Mouse (Mus musculus): ENCODE measurements around the gene Clec12b.

DNA sequence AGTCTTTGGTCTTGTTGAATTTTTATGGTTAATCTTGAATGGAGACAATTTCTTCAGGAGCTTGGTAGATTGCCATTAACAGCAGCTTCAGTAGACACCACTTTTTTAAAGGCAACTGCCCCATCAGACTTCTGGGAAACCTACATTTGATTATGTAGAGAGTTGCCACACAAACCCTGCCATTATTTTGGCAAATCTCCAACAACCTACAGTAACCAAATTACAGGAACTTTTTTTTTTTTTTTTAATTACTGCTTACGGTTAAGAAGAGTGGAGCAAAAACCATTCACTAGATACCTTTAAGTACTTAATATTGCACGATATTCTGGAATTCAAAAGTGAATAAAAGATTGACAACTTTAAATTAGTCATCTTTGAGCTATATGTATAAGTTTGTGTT, 26.2 kb downstream of the Clec12b start:
- TF ChIP-seq CTCF (IDR thresholded peaks at IDR 0.05; ENCODE audit: control insufficient read depth, insufficient read depth, insufficient replicate concordance, low read depth, low read length) (no peak), POLR2A (IDR thresholded peaks at IDR 0.05; ENCODE audit: control insufficient read depth, low read depth, low read length) (no peak)

Data from testis, adult 2 months (tissue).